Mouse (Mus musculus): Measurements from ENCODE around the gene Tmem9.
A peak's percentile ranks its signal among the peaks of the same experiment; 100 is the strongest.

Gene Tmem9

GRCm38 (mm10) chr1:136030201-136030600 is 22.3 kb downstream of the Tmem9 start:
- no peak for DNase-seq (ENCODE audit: low read depth, low spot score)

GRCm38 (mm10) chr1:136031697-136032096 is 23.7 kb downstream of the Tmem9 start:
- DNase-seq (ENCODE audit: low read depth, low spot score) = no peak

DNA sequence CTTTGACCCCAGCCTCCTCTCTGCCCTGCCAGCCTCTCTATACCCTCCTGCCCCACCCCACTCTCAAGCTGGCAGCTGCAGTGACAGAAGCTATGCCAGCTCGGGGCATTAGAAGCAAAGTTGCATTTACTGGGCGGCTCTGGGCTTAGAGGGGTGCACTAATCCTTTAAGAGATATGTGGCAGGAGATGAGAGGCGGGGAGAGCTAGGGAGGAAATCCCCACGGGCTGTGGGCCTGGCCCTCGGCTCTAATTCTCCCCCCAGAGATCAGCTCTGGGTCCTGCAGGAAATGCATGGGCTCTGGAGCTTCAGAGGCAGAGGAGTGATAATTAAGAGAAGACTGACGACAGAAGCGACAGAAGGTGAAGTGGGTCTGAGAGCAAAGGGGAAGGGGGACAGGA is 25.0 kb downstream of the Tmem9 start:
- peak; percentile 69 for DNase-seq (ENCODE audit: low read depth, low spot score)

- DNase-seq (ENCODE audit: low read depth, low spot score) = no peak
These were observed 31.0 kb downstream of the Tmem9 start for GRCm38 (mm10) chr1:136038746-136039538.

- no peak for DNase-seq (ENCODE audit: low read depth, low spot score)
These were observed 32.5 kb downstream of the Tmem9 start for GRCm38 (mm10) chr1:136040452-136040851.

GRCm38 (mm10) chr1:136040874-136041273 is 32.9 kb downstream of the Tmem9 start:
- no peak for DNase-seq (ENCODE audit: low read depth, low spot score)

- DNase-seq (ENCODE audit: low read depth, low spot score) = no peak
These were observed 37.8 kb downstream of the Tmem9 start for GRCm38 (mm10) chr1:136045774-136046173.

- DNase-seq (ENCODE audit: low read depth, low spot score) = no peak
These were observed 39.5 kb downstream of the Tmem9 start for GRCm38 (mm10) chr1:136047432-136047831.

- no peak for DNase-seq (ENCODE audit: low read depth, low spot score)
These were observed 39.9 kb downstream of the Tmem9 start for GRCm38 (mm10) chr1:136047894-136048293.

- DNase-seq (ENCODE audit: low read depth, low spot score) = no peak
These were observed 42.5 kb downstream of the Tmem9 start, which contains the start of gene Ascl5 for GRCm38 (mm10) chr1:136050312-136051012. Ascl5 (plus strand) TSS chr1:136050804.

DNA sequence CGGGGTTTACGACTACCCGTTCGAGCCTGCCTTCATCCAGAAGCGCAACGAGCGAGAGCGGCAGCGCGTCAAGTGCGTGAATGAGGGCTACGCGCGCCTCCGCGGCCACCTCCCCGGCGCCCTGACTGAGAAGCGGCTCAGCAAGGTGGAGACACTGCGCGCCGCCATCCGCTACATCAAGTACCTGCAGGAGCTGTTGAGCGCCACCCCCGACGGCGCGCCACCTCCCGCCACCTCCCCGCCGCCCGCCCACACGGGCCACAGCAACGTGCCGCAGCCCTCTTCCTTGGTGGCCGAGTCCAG is 43.0 kb downstream of the Tmem9 start:
- DNase-seq (ENCODE audit: low read depth, low spot score) = no peak

GRCm38 (mm10) chr1:136051465-136051864 is 43.5 kb downstream of the Tmem9 start:
- peak; percentile 76 for DNase-seq (ENCODE audit: low read depth, low spot score)

DNA sequence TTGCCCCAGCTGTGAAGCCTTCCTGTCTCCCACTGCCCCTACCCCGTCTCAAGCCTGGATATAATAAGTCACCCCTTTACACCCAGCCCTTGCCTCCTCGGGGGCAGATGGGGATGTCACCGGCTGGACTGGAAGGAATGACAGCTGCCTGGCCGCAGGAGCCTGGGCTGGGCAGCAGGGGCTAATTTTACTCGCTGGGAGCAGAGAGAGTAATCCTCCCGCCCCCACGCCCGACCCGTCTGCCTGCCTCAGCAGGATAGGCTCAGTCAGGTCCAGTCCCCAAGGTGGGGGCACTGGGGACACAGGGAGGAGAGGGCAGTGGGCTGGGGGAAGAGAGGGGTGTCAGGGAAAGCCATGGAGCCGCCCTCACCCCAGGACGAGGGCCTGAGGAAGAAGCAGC is 44.6 kb downstream of the Tmem9 start, which contains the start of gene Cacna1s:
TSS of gene Cacna1s (plus strand) at position 204 of the 400 bp plus-strand sequence.
- no peak for DNase-seq (ENCODE audit: low read depth, low spot score)

GRCm38 (mm10) chr1:136055771-136056170 is 47.8 kb downstream of the Tmem9 start:
- no peak for DNase-seq (ENCODE audit: low read depth, low spot score)

- no peak for DNase-seq (ENCODE audit: low read depth, low spot score)
These were observed 50.6 kb downstream of the Tmem9 start for GRCm38 (mm10) chr1:136058594-136058993.

GRCm38 (mm10) chr1:136061041-136061789 is 53.3 kb downstream of the Tmem9 start:
- no peak for DNase-seq (ENCODE audit: low read depth, low spot score)

- DNase-seq (ENCODE audit: low read depth, low spot score) = no peak
These were observed 53.8 kb downstream of the Tmem9 start for GRCm38 (mm10) chr1:136061790-136062141.

DNA sequence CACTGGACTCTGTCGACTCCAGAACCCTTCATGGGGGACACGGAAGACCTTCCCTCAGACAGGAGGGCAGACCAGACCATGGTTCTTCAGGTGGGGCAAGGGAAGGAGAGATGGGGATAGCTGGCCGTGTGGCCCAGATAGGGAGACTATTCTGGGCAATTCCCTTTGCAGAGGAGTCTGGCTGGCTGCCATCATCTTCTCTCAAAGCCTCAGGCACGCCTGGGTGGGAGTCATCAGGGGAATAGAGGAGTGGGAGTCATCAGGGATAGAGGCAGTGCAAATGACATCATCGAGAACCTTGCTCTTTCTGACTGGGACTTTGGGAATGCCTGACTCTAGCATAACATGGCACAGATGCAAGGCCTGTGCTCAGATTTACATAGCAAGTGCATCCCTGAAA is 56.0 kb downstream of the Tmem9 start:
- DNase-seq (ENCODE audit: low read depth, low spot score) = no peak

DNA sequence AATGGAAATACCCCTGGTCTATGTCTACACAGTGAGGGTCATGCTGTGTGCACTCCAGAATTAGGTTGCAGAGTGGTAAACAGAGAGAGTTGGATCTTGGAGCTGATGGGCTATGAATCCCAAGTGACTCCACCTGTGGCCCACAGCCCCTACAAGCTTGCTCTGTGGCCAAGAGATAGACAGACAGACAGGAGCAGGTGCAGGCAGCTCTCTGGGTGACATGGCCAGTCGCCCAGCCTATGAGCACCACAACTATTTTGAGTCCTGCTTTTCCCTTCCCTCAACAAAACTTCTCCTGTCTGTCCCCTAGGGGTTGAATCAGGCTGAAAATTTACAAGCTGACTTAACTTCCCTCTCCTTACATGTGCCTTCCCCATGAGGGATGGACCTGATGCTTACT is 58.7 kb downstream of the Tmem9 start:
- DNase-seq (ENCODE audit: low read depth, low spot score) = no peak

- no peak for DNase-seq (ENCODE audit: low read depth, low spot score)
These were observed 59.6 kb downstream of the Tmem9 start for GRCm38 (mm10) chr1:136067579-136067978.

DNA sequence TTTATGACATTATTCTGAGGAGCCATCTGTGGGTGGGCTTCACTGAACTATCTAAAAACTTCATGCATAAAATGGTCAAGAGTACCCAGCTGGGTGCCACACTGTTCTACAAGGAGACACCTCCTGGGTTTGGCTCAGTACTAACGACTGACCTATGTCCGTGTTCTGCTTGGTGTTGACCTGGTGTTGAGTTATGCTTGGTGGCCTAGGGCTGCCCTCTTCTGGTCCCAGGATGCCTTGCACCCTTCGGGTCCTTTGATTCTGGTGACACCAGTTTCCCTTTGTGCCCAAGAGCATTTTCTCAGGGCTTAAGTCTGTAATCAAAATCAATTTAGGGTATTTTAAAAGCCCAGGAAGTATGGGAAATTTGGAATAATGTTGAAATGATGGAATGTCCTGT is 68.1 kb downstream of the Tmem9 start:
- DNase-seq (ENCODE audit: low read depth, low spot score) = peak; percentile 35

GRCm38 (mm10) chr1:136077656-136078055 is 69.7 kb downstream of the Tmem9 start:
- DNase-seq (ENCODE audit: low read depth, low spot score) = no peak

Data from retina, postnatal 7 days (tissue).